Mouse (Mus musculus) small intestine, adult 2 months (tissue): ENCODE measurements around the gene Ccdc155. TPM values are rescaled to one million over a fixed set of nuclear protein-coding genes. Genes with fewer than 3 reads are reported as not detected.
A peak's percentile ranks its signal among the peaks of the same experiment; 100 is the strongest.

Source experiments
- H3K27ac ChIP-seq: fragments of 200-500 bp; 2 replicates; pipeline ENCODE4 v1.5.1; 2012; ENCODE audit warnings: low read depth, low read length, control low read depth, inconsistent platforms; ENCODE audit not compliant: insufficient read depth
- H3K27me3 ChIP-seq: fragments of 200-500 bp; 2 replicates; pipeline ENCODE4 v1.6.1; 2012; ENCODE audit warnings: mild to moderate bottlenecking, moderate library complexity, low read length, inconsistent platforms; ENCODE audit not compliant: control insufficient read depth, insufficient read depth
- H3K36me3 ChIP-seq: fragments of 200-500 bp; 2 replicates; pipeline ENCODE4 v1.6.1; 2012; ENCODE audit warnings: mild to moderate bottlenecking, low read length, control low read depth, inconsistent platforms; ENCODE audit not compliant: control insufficient read depth, insufficient read depth
- H3K4me1 ChIP-seq: fragments of 200-500 bp; 2 replicates; pipeline ENCODE4 v1.6.1; 2012; ENCODE audit warnings: low read length, inconsistent platforms, mixed read lengths; ENCODE audit not compliant: control insufficient read depth, insufficient read depth, insufficient read length
- H3K4me3 ChIP-seq: fragments of 200-500 bp; 2 replicates; pipeline ENCODE4 v1.5.1; 2012; ENCODE audit warnings: low read depth, mild to moderate bottlenecking, control low read depth, inconsistent platforms, low read length, moderate library complexity
- CTCF ChIP-seq: fragments of 200-500 bp; IDR thresholded peaks from 2 replicates; pipeline ENCODE4 v1.5.1; 2012; ENCODE audit warnings: low read depth, mild to moderate bottlenecking, control low read depth, inconsistent platforms, low read length, moderate library complexity, mixed read lengths; ENCODE audit not compliant: insufficient replicate concordance, insufficient read length; ENCODE audit errors: extremely low read depth
- POLR2A ChIP-seq: fragments of 200-500 bp; IDR thresholded peaks from 2 replicates; pipeline ENCODE4 v1.6.1; 2012; ENCODE audit warnings: low read depth, mild to moderate bottlenecking, control low read depth, inconsistent platforms, low read length, moderate library complexity
- WGBS: fragments of 180-500 bp; shearing (Covaris S2); methylation state at CpG from one replicate; pipeline ENCODE4 v1.1.7; 2018; 5-methylcytosine and 5-hydroxymethylcytosine counted together
- polyA plus RNA-seq: library from polyadenylated mRNA; depleted of rRNA; stranded (reverse); fragments of >200 nt; gene quantifications from 2 replicates; pipeline ENCODE4 v1.2.3, GENCODE M21; 2012; rRNA removed

Ccdc155 gene
- polyA plus RNA-seq = not detected in 2 replicates

- peak within 1 kb of the TSS; percentile 53 for H3K4me3 ChIP-seq
- H3K27me3 ChIP-seq = no peaks in the 10 kb centered on the region
- 7% methylated on average over 44 of the region's 44 CpGs for WGBS
- no peaks in the 10 kb centered on the region for H3K36me3 ChIP-seq
- TF ChIP-seq POLR2A (no peak), CTCF (no peak)
- no peaks in the 10 kb centered on the region for H3K4me1 ChIP-seq
- H3K27ac ChIP-seq = no peak within 1 kb of the TSS
Measured at GRCm38 (mm10) chr7:45204380-45205143, at the start of gene Ccdc155. TSS of gene Ccdc155 (minus strand) at chr7:45204892.

- Histone ChIP-seq H3K27ac (no peak overlapping the region), H3K27me3 (peaks cover 2% of the 10 kb centered on the region; the same call in 1 of the 2 replicates), H3K36me3 (no peaks in the 10 kb centered on the region), H3K4me3 (no peak overlapping the region), H3K4me1 (no peaks in the 10 kb centered on the region)
- TF ChIP-seq CTCF = no peak
- WGBS = 78% methylated on average over 8 of the region's 8 CpGs
Measured at GRCm38 (mm10) chr7:45253806-45254205, 49.1 kb upstream of the Ccdc155 start.

- Histone ChIP-seq H3K27ac (no peak overlapping the region), H3K27me3 (peaks cover 2% of the 10 kb centered on the region), H3K4me3 (no peak overlapping the region), H3K36me3 (no peaks in the 10 kb centered on the region), H3K4me1 (no peaks in the 10 kb centered on the region)
- 43% methylated on average over 3 of the region's 3 CpGs for WGBS
- no peak for TF ChIP-seq CTCF
- TF ChIP-seq POLR2A = no peak
Measured at GRCm38 (mm10) chr7:45247666-45248065, 43.0 kb upstream of the Ccdc155 start.

GRCm38 (mm10) chr7:45241389-45241749 is 36.7 kb upstream of the Ccdc155 start:
- Histone ChIP-seq H3K36me3 (no peaks in the 10 kb centered on the region), H3K27ac (no peak overlapping the region), H3K4me3 (no peak overlapping the region), H3K4me1 (peaks cover 6% of the 10 kb centered on the region), H3K27me3 (peaks cover 5% of the 10 kb centered on the region; the same call in 1 of the 2 replicates)
- no peak for TF ChIP-seq POLR2A
- TF ChIP-seq CTCF = no peak
- 74% methylated on average over 6 of the region's 6 CpGs for WGBS

GRCm38 (mm10) chr7:45240633-45241388 is 36.1 kb upstream of the Ccdc155 start, which contains the start of gene Slc6a16:
TSS of gene Slc6a16 (plus strand) at chr7:45241085.
- 35% methylated on average over 53 of the region's 53 CpGs for WGBS
- TF ChIP-seq CTCF = no peak
- no peak for TF ChIP-seq POLR2A
- H3K4me1 ChIP-seq = peaks cover 6% of the 10 kb centered on the region
- no peaks in the 10 kb centered on the region for H3K36me3 ChIP-seq
- peaks cover 5% of the 10 kb centered on the region; the same call in 1 of the 2 replicates for H3K27me3 ChIP-seq
- no peak within 1 kb of the TSS for H3K27ac ChIP-seq
- peak within 1 kb of the TSS; percentile 23; the same call in 1 of the 2 replicates for H3K4me3 ChIP-seq

- peaks cover 5% of the 10 kb centered on the region; the same call in 1 of the 2 replicates for H3K27me3 ChIP-seq
- H3K27ac ChIP-seq = no peak overlapping the region
- TF ChIP-seq CTCF (no peak), POLR2A (no peak)
- H3K4me1 ChIP-seq = peaks cover 6% of the 10 kb centered on the region
- H3K4me3 ChIP-seq = no peak overlapping the region
- WGBS = 91% methylated on average over 7 of the region's 7 CpGs
- H3K36me3 ChIP-seq = no peaks in the 10 kb centered on the region
Measured at GRCm38 (mm10) chr7:45240109-45240508, 35.4 kb upstream of the Ccdc155 start.
